Mouse (Mus musculus): Measurements from ENCODE around the gene Gba. TPM values are rescaled to one million over a fixed set of nuclear protein-coding genes. Genes with fewer than 3 reads are reported as not detected.

Gene Gba
- total RNA-seq, 2 experiments from 2014 or later: 22.1 to 23.9 TPM

DNA sequence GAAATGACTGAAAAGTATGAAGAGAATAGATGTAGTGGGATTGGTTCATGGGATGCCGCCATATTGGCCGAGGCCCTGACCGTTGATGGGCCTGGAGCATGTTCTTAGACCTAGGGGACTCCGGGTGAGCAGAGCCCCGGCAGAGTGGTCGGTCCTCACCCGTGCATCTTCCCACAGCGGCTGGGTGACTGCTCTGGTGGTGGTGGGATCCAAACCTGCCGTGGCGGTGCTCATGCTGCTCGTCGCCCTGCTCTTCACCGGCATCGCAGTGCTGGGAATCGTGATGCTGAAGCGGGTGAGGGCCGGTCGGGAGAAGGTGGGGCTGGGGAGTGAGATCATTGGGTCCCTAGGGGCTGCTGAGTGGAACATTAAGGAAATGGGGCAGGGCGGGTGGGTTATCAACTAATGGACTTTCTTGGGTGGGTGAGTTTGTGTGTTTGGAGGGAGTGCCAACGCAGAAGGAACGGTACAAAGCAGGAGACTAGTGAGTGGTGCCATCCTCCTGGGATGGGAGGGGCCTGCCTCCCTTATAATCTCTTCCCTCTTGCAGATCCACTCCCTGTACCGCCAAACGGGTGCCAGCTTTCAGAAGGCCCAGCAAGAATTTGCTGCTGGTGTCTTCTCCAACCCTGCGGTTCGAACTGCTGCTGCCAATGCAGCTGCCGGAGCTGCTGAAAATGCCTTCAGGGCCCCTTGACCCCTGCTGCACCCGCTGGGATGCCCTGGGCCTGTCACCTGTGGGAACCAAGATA, 20.8 kb upstream of the Gba start:
- intact Hi-C loops (cut with DNase I): no loop called here
- no peak for DNase-seq

DNA sequence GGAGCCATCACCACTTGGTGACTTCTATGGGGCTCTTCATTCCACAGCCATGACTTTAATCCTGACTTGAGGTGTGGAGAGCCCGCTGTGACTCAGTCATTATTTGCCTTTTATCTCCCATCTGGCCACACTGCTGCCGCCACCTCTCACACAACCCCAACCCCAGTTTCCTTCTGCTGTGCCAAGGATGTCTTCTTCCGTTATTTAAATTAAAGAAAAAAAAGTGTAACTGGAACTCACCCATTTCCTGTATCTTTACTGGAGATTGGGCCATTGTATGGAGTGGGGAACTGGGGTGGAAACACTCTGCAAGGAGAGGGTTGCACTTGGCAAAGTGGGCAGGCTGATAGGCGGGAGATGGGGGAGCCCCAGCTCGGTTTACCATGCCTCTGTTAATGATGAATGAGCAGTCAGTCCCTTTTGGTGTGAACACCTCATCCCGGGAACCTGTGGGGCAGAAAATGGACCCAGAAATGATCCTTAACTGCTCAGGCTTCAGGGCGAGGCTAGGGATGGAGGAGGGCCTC, 20.1 kb upstream of the Gba start:
- DNase-seq: no peak
- intact Hi-C loops (cut with DNase I): no loop called here

DNA sequence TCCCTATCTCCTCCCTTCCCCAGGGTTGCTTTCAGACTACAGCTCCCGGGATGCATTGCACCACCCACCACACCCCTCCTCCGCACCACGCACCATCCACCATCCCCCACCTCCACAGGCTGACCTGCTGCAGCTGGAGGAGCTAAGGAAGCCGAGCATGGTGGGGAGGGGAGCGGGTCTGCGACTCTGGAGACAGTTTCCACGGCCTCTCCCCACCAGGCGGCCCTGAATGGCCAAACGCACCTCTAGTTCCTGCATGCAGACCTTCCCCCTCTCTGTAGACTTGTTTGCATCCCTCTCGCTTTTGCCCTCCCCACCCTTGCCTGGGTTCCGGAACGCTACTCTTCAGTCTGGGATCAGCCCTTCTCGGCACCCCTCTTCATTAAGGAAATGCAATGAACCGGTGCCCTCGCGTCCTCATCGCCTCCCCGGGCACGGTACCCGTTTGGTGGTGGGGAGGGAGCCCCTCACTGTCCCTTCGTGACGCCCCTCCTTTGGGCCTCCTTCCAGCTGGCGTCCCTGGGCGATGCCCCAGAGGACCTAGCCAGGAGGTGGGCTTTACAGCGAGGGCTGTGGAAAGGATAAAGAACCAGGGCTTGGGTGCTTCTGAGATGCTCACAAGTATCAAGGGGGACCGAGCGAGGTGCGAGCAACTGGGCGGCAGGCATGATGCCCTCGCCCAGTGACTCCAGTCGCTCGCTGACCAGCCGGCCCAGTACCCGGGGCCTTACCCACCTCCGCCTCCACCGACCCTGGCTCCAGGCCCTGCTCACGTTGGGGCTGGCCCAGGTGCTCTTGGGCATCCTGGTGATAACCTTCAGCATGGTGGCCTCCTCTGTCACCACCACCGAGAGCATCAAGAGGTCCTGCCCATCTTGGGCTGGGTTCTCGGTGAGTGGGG, 19.4 kb upstream of the Gba start, which contains the start of gene Fam189b:
Gene Fam189b (plus strand): TSS at position 86 of the 901 bp plus-strand sequence.
- DNase-seq: peak; percentile 81 to 82
- intact Hi-C loops (cut with DNase I): no loop called here

DNA sequence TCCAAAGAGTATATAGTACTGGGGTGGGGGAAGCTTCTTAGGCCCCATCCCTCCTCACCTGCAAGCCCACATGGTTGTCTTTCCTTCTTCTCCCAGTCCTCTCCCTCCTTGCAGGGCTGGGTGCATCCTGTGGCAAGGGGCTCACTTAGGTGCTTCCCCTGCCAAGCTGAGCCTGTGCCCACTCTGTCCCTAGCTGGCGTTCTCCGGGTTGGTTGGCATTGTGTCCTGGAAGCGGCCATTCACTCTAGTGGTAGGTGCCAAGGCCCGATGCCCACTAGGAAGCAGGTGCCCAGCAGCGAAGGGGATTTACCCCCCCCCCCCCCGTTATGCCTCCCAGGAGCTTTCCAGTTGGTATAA, 18.8 kb upstream of the Gba start:
- DNase-seq: no peak
- intact Hi-C loops (cut with DNase I): no loop called here

DNA sequence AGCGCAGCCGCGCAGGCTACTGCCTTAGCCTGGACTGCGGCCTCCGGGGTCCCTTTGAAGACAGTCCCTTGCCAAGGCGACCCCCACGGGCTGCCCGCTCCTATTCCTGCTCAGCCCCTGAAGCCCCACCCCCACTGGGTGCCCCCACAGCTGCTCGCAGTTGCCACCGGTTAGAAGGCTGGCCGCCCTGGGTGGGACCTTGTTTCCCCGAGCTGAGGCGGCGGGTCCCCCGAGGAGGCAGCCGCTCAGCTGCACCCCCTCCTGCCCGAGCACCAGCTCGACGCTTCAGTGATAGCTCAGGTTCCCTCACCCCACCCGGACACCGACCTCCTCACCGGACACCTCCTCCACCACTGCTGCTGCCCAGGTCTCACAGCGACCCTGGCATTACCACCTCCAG, 15.5 kb upstream of the Gba start:
- no peak for DNase-seq
- intact Hi-C loops (cut with DNase I): no loop called here

DNA sequence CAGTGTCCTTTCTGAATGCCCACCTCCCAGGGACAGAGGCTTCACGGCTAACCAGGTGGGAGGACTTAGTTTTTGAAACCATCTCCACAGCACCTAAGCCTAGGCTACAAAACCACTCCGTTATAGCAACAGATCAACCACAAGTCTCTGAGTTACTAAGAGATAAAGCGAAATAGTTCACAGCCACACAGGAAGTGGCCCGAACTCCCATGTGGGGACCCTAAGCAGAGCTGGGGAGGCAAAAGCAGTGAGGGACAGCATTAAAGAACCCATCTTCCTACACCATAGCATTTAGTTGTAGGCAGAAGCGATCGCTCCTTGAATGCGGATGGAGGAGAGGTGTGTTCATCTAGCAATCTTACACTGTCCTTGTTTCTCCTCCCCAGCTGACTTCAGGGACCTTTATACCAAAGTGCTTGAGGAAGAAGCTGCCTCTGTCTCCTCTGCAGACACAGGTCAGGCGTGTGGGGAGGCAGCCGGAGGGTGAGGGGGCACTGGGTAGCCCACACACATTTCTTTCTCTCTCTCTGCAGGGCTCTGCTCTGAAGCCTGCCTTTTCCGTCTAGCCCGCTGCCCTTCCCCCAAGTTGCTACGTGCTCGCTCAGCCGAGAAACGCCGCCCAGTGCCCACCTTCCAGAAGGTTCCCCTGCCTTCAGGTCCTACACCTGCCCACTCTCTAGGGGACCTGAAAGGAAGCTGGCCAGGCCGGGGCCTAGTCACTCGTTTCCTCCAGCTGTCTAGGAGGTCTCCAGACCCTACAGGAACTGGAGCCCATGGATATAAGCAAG, 14.8 kb upstream of the Gba start:
- DNase-seq: no peak
- intact Hi-C loops (cut with DNase I): no loop called here

DNA sequence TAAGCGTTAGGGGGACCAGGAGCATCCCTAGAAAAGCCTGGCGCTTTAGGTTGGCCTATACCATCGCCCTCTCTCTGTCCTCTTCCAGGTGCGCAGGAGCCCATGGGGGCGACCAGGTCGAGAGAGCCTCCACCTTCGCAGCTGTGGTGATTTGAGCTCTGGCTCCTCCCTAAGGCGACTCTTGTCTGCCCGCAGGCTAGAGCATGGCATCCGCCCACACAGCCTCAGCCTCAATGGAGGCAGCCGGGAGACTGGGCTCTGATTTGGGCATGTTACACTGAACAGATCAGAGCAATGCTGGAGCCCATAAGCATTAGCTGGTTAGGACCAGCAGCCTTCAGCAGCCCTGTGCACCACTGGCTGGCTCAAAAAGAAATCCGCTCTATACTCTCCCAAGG, 14.3 kb upstream of the Gba start:
- intact Hi-C loops (cut with DNase I): no loop called here

DNA sequence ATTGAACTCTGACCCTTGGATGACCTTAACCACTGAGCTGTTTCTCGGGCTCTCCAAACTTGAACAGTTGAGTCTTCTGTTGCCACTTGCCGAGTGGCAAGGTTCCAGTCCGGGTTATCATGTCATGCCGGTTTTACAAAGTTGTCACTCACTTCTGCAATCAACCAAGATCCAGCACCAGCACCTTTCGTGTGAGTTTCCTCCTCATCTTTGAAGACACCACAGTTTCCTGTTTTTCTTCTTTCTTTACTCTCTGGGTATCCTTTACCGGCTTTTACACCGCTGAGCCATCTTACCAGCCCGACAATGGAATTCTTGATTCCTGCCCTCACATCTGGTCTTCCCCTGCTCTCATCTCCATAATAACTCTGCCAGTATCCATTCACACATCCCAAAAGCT, 12.3 kb upstream of the Gba start:
- intact Hi-C loops (cut with DNase I): no loop called here
- no peak for DNase-seq

More for the DNA sequence above, 14.3 kb upstream of the Gba start:
- DNase-seq: no peak

DNA sequence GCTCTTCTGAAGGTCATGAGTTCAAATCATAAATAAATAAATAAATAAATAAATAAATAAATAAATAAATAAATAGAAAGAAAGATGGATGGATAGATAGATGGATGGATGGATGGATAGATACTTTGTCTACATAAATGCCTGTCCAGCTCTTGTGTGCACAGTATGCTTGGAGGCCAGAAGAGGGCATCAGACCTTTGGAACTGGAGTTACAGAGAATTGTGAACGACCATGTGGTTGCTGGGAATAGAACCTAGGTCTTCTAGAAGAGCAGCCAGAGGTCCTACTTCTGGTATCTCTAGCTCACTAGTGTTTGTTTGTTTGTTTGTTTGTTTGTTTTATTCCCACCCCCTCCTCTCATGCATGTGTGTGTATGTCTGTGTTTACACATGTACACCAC, 9.4 kb upstream of the Gba start:
- intact Hi-C loops (cut with DNase I): no loop called here
- no peak for DNase-seq

DNA sequence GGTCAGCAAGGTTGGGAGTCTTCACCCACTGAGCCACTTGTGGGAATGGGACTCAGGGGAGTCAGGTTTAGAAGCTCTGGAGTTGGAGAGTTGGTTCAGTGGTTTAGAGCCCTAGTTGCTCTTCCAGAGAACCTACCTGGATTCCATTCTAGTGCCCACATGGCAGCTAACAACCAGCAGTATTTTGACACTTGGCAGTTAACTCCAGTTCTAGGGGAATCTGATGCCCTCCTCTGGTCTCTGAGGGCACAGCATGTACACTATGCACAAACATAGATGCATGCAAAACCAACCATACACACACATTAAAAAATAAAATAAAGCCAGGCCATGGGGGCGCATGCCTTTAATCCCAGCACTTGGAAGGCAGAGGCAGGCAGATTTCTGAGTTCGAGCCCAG, 8.9 kb upstream of the Gba start:
- intact Hi-C loops (cut with DNase I): no loop called here
- no peak for DNase-seq

DNA sequence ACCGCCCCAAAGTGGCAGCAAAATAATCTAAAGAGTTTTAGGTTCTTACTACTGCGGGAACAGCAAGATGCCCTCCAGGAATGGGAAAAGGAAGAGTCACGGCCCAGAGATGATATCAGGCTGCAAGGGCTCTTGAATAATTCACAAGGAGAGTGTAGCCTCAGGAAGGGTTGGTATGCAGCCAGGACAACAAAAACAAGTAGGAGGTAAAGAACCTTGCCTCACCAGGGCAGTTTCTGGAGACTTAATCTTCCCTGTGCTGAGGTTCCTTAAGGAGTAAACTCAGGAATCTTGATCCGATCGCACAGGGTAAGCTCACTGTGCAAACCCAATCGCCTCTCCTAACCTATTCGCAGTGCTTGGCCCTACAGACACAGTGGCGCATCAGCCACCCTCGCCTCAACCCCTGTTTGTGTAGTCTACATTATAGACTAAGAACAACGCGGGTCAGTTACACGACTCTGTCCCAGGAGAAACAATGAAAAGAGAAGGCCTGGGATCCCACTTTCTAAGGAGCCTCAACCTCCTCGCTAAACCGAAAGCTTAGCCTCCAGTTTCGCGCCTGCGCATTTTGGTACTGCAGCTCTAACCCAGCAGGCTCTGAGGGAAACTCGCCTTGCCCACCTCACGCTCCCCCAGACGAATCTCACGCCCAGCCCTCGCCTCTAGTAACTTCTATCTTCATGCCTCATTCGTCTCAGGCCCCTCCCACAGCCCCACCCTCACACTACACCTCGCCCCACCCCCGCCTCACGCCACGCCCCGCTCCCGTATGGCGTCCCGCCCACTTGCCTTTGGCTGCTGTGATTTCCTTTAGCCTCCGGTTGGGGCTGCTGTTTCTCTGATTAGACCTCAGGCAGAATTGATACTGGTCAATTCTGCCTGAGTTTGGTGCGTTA, 6.5 kb upstream of the Gba start:
- intact Hi-C loops (cut with DNase I): loop anchor here (2.0 kb wide), 1 partner anchor 21 kb away; no protein-coding TSS in a partner anchor
- peak; percentile 88 to 90 for DNase-seq

DNA sequence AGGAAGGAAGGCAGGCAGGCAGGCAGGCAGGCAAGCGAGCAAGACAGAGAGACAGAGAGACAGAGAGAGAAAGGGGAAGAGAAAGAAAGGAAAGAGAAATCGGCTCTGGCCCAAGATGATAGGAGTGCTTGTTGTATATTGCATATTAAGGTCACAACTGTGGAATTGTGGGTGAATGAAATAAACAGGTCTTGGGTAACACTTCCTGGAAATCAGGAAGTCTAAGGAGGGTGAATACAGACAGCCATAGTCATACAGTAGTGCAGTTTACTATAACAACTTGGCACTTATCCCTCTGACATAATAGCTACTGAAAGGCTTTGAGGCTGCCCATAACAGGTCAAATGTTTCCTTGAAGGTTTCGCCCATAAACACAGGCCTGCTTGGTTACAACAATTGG, 2.9 kb upstream of the Gba start:
- DNase-seq: no peak
- intact Hi-C loops (cut with DNase I): no loop called here

DNA sequence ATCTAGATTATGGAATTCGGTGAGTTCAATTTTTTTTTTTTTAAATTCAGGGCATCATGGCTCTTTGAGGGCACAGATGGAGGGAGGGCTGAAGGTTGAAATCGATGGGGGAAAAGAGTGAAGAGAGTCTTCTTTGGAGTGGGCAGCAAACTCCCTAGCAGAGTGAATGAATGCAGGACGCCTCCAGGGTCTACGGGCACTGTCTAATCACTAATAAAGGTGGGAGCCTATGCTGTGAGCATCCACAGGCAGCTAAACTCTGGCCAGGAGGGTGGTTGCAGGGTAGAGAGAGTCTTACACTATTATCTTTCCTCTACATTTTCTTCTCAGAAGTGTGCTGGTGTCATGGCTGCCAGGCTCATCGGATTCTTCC, 400 bp downstream of the Gba start:
- intact Hi-C loops (cut with DNase I): no loop called here
- no peak for DNase-seq

DNA sequence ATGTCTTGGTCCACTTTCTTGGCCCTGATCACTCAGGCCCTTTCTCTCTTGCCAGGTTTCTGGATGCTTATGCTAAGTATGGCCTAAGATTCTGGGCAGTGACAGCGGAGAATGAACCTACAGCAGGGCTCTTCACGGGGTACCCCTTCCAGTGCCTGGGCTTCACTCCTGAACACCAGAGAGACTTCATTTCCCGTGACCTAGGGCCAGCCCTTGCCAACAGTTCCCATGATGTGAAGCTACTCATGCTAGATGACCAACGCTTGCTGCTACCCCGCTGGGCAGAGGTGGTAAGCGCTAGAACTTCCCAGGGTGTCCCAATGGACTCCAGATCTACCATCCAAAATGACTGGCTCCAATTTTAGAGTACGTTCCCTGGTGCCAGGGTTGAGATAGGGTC, 3.4 kb downstream of the Gba start:
- intact Hi-C loops (cut with DNase I): no loop called here

DNA sequence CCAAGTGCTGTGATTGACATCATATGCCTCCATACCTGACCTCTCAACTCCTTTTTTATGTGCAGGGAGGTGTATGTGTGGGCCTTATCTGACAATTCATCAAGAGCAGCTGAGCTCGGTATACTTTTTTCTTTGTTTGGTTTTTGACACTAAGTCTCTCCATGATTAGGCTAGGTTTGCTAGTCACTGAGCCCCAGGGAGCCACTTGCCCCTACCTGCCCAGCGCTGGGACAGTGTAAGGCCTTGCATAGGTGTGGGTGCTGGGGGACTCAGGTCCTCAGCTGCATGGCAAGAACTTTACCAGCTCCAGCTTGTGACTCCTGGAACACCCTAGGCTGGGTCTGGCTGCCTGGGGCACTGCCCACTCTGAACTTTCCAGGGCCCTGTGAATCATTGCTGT, 4.0 kb downstream of the Gba start:
- no peak for DNase-seq
- intact Hi-C loops (cut with DNase I): no loop called here

More for the DNA sequence above, 3.4 kb downstream of the Gba start:
- no peak for DNase-seq

DNA sequence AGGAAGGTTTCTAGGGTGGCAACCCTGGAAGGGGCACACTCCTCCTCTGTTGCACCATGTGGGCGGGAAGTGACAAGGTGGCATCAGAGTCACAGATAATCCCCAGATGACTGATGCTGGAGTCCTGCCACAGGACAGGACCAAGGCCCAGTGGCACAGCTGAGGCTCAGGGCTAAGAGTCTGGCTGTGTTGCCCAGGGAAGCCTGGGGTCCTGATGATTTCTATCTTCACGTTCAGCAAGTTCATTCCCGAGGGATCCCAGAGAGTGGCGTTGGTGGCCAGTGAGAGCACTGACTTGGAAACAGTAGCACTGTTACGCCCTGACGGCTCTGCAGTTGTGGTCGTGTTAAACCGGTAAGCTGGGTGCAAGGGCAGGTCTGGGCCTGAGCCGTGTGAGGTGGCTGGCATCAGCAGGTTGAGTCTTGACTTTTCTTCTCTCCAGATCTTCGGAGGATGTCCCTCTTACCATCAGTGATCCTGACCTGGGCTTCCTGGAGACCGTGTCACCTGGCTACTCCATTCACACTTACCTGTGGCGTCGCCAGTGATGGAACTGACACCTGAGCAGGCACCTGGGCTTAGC, 5.4 kb downstream of the Gba start:
- DNase-seq: no peak
- intact Hi-C loops (cut with DNase I): no loop called here

DNA sequence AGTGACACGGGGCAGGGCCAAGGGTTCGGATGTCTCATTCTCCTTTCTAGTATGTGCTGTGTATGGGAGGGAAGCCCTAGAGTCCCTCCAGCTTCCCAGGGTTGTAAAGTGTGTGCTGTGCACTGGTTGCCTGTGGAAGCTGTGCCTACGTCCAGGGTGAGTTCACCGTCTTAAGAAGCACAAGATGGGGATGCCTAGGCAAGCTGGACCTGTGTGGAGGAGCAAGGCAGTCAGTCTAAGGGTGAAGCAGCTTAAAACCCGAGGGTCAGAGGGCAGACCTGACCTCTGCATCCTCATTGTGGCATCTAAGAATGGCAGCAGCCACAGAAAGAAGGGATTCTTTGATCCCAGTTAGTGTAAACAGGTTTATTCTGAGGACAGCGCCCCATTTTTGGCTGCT, 6.0 kb downstream of the Gba start:
- no peak for DNase-seq
- intact Hi-C loops (cut with DNase I): no loop called here

DNA sequence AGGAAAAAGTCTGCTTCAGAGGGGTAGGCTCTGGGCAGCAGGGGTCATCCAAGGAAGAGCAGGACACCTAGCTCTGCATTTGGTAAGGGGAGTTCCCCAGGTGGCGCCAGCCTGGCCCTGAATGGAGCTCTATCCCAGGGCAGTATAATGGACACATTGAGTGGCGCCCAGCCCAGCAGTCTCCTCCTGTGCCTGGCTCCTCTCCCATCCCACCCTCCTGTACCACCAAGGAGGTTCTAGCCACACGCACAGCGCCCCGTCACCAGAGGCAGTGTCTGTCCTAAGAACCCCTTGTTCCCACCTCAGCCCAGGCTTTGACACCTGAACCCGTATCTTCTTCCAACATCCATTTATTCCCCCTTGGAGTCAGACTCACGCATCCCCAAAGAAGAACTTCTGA, 7.0 kb downstream of the Gba start:
- intact Hi-C loops (cut with DNase I): no loop called here
- DNase-seq: no peak

DNA sequence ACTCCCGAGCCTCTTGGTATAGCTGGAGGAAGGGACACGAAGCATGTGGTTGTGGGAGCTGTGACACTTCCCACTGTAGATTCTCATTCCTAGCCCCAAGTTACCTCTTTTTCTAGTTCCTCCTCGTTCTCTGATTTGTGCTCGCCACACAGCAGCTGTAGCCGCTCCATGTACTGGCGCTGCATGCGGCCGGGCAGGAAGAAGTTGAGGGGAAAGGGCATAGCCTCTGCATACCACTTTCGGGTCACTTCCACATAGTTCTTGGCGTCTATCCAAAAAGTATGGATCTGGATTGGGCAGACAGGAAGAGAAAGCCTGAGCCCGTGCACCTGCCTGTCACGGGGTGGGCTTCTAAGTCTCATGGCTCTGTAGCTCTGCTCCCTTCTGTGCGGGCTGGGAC, 7.4 kb downstream of the Gba start:
- intact Hi-C loops (cut with DNase I): no loop called here
- no peak for DNase-seq

DNA sequence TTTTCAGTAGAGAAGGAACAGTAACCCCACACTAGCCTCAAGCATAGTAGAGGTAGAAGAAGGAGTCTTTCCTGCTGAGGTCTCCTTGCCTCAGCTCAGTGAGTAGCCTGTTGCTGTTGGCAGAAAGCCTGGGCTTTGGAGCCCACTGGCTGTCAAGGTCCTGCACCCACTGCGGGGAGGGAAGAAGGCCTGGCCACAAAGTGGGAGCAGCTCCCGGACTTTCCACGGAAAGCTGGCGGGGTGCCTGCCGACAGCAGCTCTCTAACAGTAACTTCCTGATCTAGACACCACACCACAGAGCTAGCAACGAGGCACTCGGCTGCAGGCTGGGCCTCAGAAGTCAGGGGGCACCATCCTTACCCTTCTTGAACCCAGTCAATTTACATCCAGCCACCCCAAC, 8.0 kb downstream of the Gba start:
- no peak for DNase-seq
- intact Hi-C loops (cut with DNase I): no loop called here
